Mouse (Mus musculus) C2C12 (cell line): ENCODE results near the gene Hist1h2bj.

ENCODE experiments used
- CEBPB ChIP-seq: IDR thresholded peaks from one replicate; pipeline ENCODE4 v1.6.1; 2011; ENCODE audit warnings: low read depth, mild to moderate bottlenecking, control low read depth, moderate library complexity
- CTCF ChIP-seq: IDR thresholded peaks from one replicate; pipeline ENCODE4 v1.5.1; 2011; ENCODE audit not compliant: control insufficient read depth, insufficient read depth, insufficient read length
- FOSL1 ChIP-seq: IDR thresholded peaks from one replicate; pipeline ENCODE4 v1.8.0; 2011; ENCODE audit warnings: mild to moderate bottlenecking, low read length; ENCODE audit not compliant: poor library complexity, insufficient read depth, severe bottlenecking
- MAX ChIP-seq: IDR thresholded peaks from one replicate; pipeline ENCODE4 v1.6.1; 2011; ENCODE audit warnings: mild to moderate bottlenecking, control low read depth
- MYOG ChIP-seq: IDR thresholded peaks from one replicate; pipeline ENCODE4 v1.6.1; 2011; ENCODE audit not compliant: control insufficient read depth, insufficient read length; ENCODE audit errors: extremely low read depth
- USF1 ChIP-seq: IDR thresholded peaks from one replicate; pipeline ENCODE4 v1.6.1; 2011; ENCODE audit warnings: low read depth, mild to moderate bottlenecking, control low read depth, moderate library complexity

DNA sequence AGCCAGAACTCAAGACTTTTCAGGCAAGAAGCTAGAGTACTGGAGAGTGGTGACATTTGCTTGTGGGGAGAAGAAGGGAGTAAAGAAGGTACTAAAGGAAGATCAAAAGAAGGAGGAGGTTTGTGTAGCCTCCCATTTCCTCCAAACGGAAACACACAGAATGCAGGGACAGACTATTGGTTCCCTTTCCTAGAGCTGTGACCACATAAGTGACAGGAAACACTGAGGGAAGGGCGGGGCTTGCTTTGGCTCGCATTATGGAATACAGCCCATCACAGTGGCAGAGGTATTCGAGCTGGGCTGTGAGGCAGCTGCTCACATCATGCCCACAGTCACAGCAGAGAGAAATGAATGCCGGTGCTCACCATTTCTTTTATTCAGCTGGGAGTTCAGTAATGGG lies 41.2 kb upstream of the Hist1h2bj start:
- TF ChIP-seq MAX (no peak), CTCF (no peak), USF1 (no peak), FOSL1 (no peak), CEBPB (no peak), MYOG (no peak)
